Comparison of ENCODE assay signal across 10 mouse cellular contexts in genomic region chr10:128938974-128939373, GRCm38 (mm10). TPM values are rescaled to one million over a fixed set of nuclear protein-coding genes. Genes with fewer than 3 reads are reported as not detected.
A peak's percentile ranks its signal among the peaks of the same experiment; 100 is the strongest.
DNase-seq lines count a peak whose midpoint lies in the region.
"Had no signal": no experiment of that assay in that cellular context is flagged by ENCODE, and none has a peak within 500 bp of the region (broad histone marks: within the 10 kb centered on the region; RNA-seq: fewer than 3 reads in every experiment).

No protein-coding gene starts in this region.

- DNase-seq in heart, adult 11 months = peak; percentile 96
- no peak for DNase-seq in heart, postnatal 14 days
- DNase-seq in lung, adult 18-20 months = peak; percentile 48 to 52
- no peak for DNase-seq in lung, postnatal 14 days
- peak; percentile 62 to 66 for DNase-seq in kidney, postnatal 36 days
- no peak for DNase-seq in testis, postnatal 10 days (ENCODE audit: low spot score)
- no peak for DNase-seq in layer of hippocampus, adult 9-11 months

- intact Hi-C loops in heart, postnatal 14 days (cut with DNase I) = no loop called here

RNA-seq across cellular contexts. Expression of gene Itga7, which starts 5.4 kb away (rescaled TPM):
- 100 to 1,000 TPM; 163 to 167 TPM for total RNA-seq in heart, postnatal 14 days (2021)
- total RNA-seq: granulocyte monocyte progenitor cell, adult 5-6 weeks had no signal

RNA-seq across cellular contexts. Expression of gene Bloc1s1, which starts 15.1 kb away (rescaled TPM):
- 100 to 1,000 TPM; 177 to 183 TPM for total RNA-seq in heart, postnatal 14 days (2021)

RNA-seq across cellular contexts. Expression of gene Rdh5, which starts 16.3 kb away (rescaled TPM):
- 1 to 10 TPM; 8.6 to 9.5 TPM for total RNA-seq in heart, postnatal 14 days (2021)

RNA-seq across cellular contexts. Expression of gene Mettl7b, which starts 21.8 kb away (rescaled TPM):
- total RNA-seq in heart, postnatal 14 days (2021) = not detected
- total RNA-seq: granulocyte monocyte progenitor cell, adult 5-6 weeks; left cerebral cortex, postnatal 25 days; megakaryocyte progenitor cell, adult 5-6 weeks had no signal

RNA-seq across cellular contexts. Expression of gene Cd63, which starts 38.2 kb away (rescaled TPM):
- total RNA-seq in heart, postnatal 14 days (2021) = 100 to 1,000 TPM; 127 to 131 TPM

Comparison
In these comparisons a context has a peak if more than half of its experiments do, and no peak if none do; other contexts are left out.
1. DNase-seq: peak in heart, adult 11 months (single experiment), lung, adult 18-20 months (2 of 2) and kidney, postnatal 36 days (2 of 2); none in heart, postnatal 14 days (0 of 2), lung, postnatal 14 days (single experiment), testis, postnatal 10 days (single experiment) and layer of hippocampus, adult 9-11 months (single experiment).